Mouse (Mus musculus) liver, adult (tissue): ENCODE measurements around the gene Gm44965.

Experiments
- GATA4 ChIP-seq: IDR thresholded peaks from 2 replicates; pipeline ENCODE4 v1.6.1; 2014; ENCODE audit warnings: mild to moderate bottlenecking, low read length; ENCODE audit not compliant: insufficient replicate concordance

Gene Gm44965

GRCm38 (mm10) chr6:48601271-48602079 is 7.7 kb downstream of the Gm44965 start, which contains the start of gene Zfp775:
Zfp775 (plus strand) TSS chr6:48602063.
- TF ChIP-seq GATA4, result no peak

- no peak for TF ChIP-seq GATA4
Measured at GRCm38 (mm10) chr6:48602080-48602741, 8.5 kb downstream of the Gm44965 start.

- TF ChIP-seq GATA4, result no peak
Measured at GRCm38 (mm10) chr6:48608124-48608523, 14.4 kb downstream of the Gm44965 start.

- TF ChIP-seq GATA4, result no peak
Measured at GRCm38 (mm10) chr6:48609512-48609911, 15.8 kb downstream of the Gm44965 start.

GRCm38 (mm10) chr6:48610657-48611056 is 16.9 kb downstream of the Gm44965 start:
- TF ChIP-seq GATA4, result no peak

GRCm38 (mm10) chr6:48613464-48613863 is 19.7 kb downstream of the Gm44965 start:
- no peak for TF ChIP-seq GATA4

- no peak for TF ChIP-seq GATA4
Measured at GRCm38 (mm10) chr6:48614756-48615155, 21.0 kb downstream of the Gm44965 start.

- TF ChIP-seq GATA4, result no peak
Measured at GRCm38 (mm10) chr6:48620031-48620430, 26.3 kb downstream of the Gm44965 start.

- TF ChIP-seq GATA4, result no peak
Measured at GRCm38 (mm10) chr6:48623460-48623859, 29.7 kb downstream of the Gm44965 start.

- no peak for TF ChIP-seq GATA4
Measured at GRCm38 (mm10) chr6:48626464-48626863, 32.7 kb downstream of the Gm44965 start, which contains the start of gene AI854703. AI854703 (plus strand) TSS chr6:48626764.

- no peak for TF ChIP-seq GATA4
Measured at GRCm38 (mm10) chr6:48626984-48627383, 33.2 kb downstream of the Gm44965 start.

- TF ChIP-seq GATA4, result no peak
Measured at GRCm38 (mm10) chr6:48627511-48627924, 33.8 kb downstream of the Gm44965 start.

- TF ChIP-seq GATA4, result no peak
Measured at GRCm38 (mm10) chr6:48628377-48628776, 34.6 kb downstream of the Gm44965 start.

GRCm38 (mm10) chr6:48628808-48629660 is 35.3 kb downstream of the Gm44965 start:
- TF ChIP-seq GATA4, result no peak

- no peak for TF ChIP-seq GATA4
Measured at GRCm38 (mm10) chr6:48629661-48630034, 35.9 kb downstream of the Gm44965 start.
